Mouse (Mus musculus): ENCODE results near the gene Hmx3. TPM values are rescaled to one million over a fixed set of nuclear protein-coding genes. Genes with fewer than 3 reads are reported as not detected.

The Hmx3 gene
- total and polyA plus RNA-seq, 3 experiments, result not detected

- Histone ChIP-seq H3K27ac (ENCODE audit: insufficient read depth, low read depth) (no peak overlapping the region), H3K79me2 (replicated peaks; ENCODE audit: control insufficient read depth, extremely low read depth, insufficient read depth, poor library complexity, severe bottlenecking) (no peaks in the 10 kb centered on the region), H3K36me3 (replicated peaks in 1 of 2; ENCODE audit: control insufficient read depth in 1 of 2, insufficient read depth in 1 of 2, low read length in 1 of 2) (no peaks in the 10 kb centered on the region), H3K4me1 (ENCODE audit: control insufficient read depth in 1 of 2, insufficient read depth in 2 of 2) (peaks cover 0 to 3% of the 10 kb centered on the region in 2 experiments; a peak in 1 of 4 replicates), H3K9me3 (replicated peaks; ENCODE audit: low read length) (peaks cover 34% of the 10 kb centered on the region), H3K4me2 (ENCODE audit: insufficient read depth, low read depth, poor library complexity, severe bottlenecking) (0 out of 2 replicates have a peak overlapping the region, but pooled peaks have one; percentile 14), H3K4me3 (replicated peaks in 1 of 3; ENCODE audit: low read depth in 2 of 3, low read length in 2 of 3, poor library complexity in 1 of 3) (peak overlapping the region in 1 of 3 experiments; percentile 48), H3K9ac (ENCODE audit: insufficient read depth, low read depth) (no peak overlapping the region), H3K27me3 (replicated peaks) (peaks cover 41% of the 10 kb centered on the region)
- TF ChIP-seq MYC (IDR thresholded peaks at IDR 0.05; ENCODE audit: low read depth, low read length) (no peak), ELF1 (IDR thresholded peaks at IDR 0.05; ENCODE audit: low read depth, low read length) (0 out of 2 replicates have a peak, but pooled peaks have one; percentile 18), PAX5 (IDR thresholded peaks at IDR 0.05; ENCODE audit: low read length) (no peak), MXI1 (IDR thresholded peaks at IDR 0.05; ENCODE audit: low read depth, low read length) (no peak), MEF2A (IDR thresholded peaks at IDR 0.05; ENCODE audit: borderline replicate concordance, low read depth, low read length) (no peak), TBP (conservative IDR thresholded peaks at IDR 0.05; ENCODE audit: low read depth, low read length) (no peak)
- DNase-seq (ENCODE audit: extremely low read depth), result no peak
- in situ Hi-C loops (cut with MboI; ENCODE audit: low pct_ligation_motif_present, low pct_unique_long_range_greater_than_20kb, low sequenced_read_pairs), result loop anchor here (25.0 kb wide), 1 partner anchor 246 kb away; no protein-coding TSS in a partner anchor
- dilution Hi-C loops (cut with MboI; ENCODE audit: extremely low pct_ligation_motif_present, extremely low pct_unique_long_range_greater_than_20kb, low sequenced_read_pairs), result no loop called here
Observed at GRCm38 (mm10) chr7:131541184-131542114, 1.2 kb upstream of the Hmx3 start.

- Histone ChIP-seq H3K4me3 (replicated peaks in 1 of 3; ENCODE audit: low read depth in 2 of 3, low read length in 2 of 3, poor library complexity in 1 of 3) (peak overlapping the region in 1 of 3 experiments; percentile 47), H3K79me2 (replicated peaks; ENCODE audit: control insufficient read depth, extremely low read depth, insufficient read depth, poor library complexity, severe bottlenecking) (no peaks in the 10 kb centered on the region), H3K27me3 (replicated peaks) (peaks cover 42% of the 10 kb centered on the region), H3K36me3 (replicated peaks in 1 of 2; ENCODE audit: control insufficient read depth in 1 of 2, insufficient read depth in 1 of 2, low read length in 1 of 2) (no peaks in the 10 kb centered on the region), H3K9me3 (replicated peaks; ENCODE audit: low read length) (peaks cover 34% of the 10 kb centered on the region), H3K4me2 (ENCODE audit: insufficient read depth, low read depth, poor library complexity, severe bottlenecking) (peak overlapping the region; percentile 14), H3K27ac (ENCODE audit: insufficient read depth, low read depth) (no peak overlapping the region), H3K9ac (ENCODE audit: insufficient read depth, low read depth) (0 out of 2 replicates have a peak overlapping the region, but pooled peaks have one; percentile 20), H3K4me1 (ENCODE audit: control insufficient read depth in 1 of 2, insufficient read depth in 2 of 2) (peaks cover 0 to 3% of the 10 kb centered on the region in 2 experiments; a peak in 1 of 4 replicates)
- no peak for DNase-seq (ENCODE audit: extremely low read depth)
- TF ChIP-seq POLR2A (IDR thresholded peaks at IDR 0.05; ENCODE audit: low read depth, low read length), result no peak
- no peak for TF ChIP-seq SIN3A (IDR thresholded peaks at IDR 0.05; ENCODE audit: low read length)
- no peak for TF ChIP-seq JUN (IDR thresholded peaks at IDR 0.05; ENCODE audit: insufficient read depth, low read depth, low read length)
- no peak for TF ChIP-seq MEF2A (IDR thresholded peaks at IDR 0.05; ENCODE audit: borderline replicate concordance, low read depth, low read length)
- TF ChIP-seq GABPA (IDR thresholded peaks at IDR 0.05; ENCODE audit: insufficient replicate concordance, low read depth, low read length), result no peak
- no peak for TF ChIP-seq TCF12 (IDR thresholded peaks at IDR 0.05; ENCODE audit: low read depth, low read length)
- TF ChIP-seq E2F4 (IDR thresholded peaks at IDR 0.05; ENCODE audit: insufficient replicate concordance, low read depth, low read length), result no peak
- TF ChIP-seq EP300 (IDR thresholded peaks at IDR 0.05; ENCODE audit: low read length), result no peak
- no peak for TF ChIP-seq JUND (conservative IDR thresholded peaks at IDR 0.05; ENCODE audit: low read depth, low read length)
- TF ChIP-seq NELFE (IDR thresholded peaks at IDR 0.05; ENCODE audit: low read depth, low read length), result no peak
- no peak for TF ChIP-seq ETS1 (conservative IDR thresholded peaks at IDR 0.05; ENCODE audit: low read depth, low read length)
- TF ChIP-seq ZMIZ1 (IDR thresholded peaks at IDR 0.05; ENCODE audit: low read depth, low read length), result no peak
- TF ChIP-seq IRF4 (IDR thresholded peaks at IDR 0.05; ENCODE audit: low read depth, low read length), result no peak
- TF ChIP-seq HCFC1 (IDR thresholded peaks at IDR 0.05; ENCODE audit: low read depth, low read length), result no peak
- in situ Hi-C loops (cut with MboI; ENCODE audit: low pct_ligation_motif_present, low pct_unique_long_range_greater_than_20kb, low sequenced_read_pairs) (loop anchor here (25.0 kb wide), 1 partner anchor 244 kb away; no protein-coding TSS in a partner anchor), dilution Hi-C loops (cut with MboI; ENCODE audit: extremely low pct_ligation_motif_present, extremely low pct_unique_long_range_greater_than_20kb, low sequenced_read_pairs) (no loop called here)
Observed at GRCm38 (mm10) chr7:131542872-131543622, 380 bp downstream of the Hmx3 start.

All from CH12.LX (cell line).